Mouse (Mus musculus) CH12.LX (cell line): Measurements from ENCODE around the gene Man2b2. TPM values are rescaled to one million over a fixed set of nuclear protein-coding genes. Genes with fewer than 3 reads are reported as not detected.

Experiments used
- DNase-seq: peaks from one replicate; pipeline ENCODE4 v3.0.0-alpha.2; 2013; ENCODE audit errors: extremely low read depth
- H3K27ac ChIP-seq: 2 replicates; pipeline ENCODE4 v1.5.1; 2012; ENCODE audit warnings: low read depth, mild to moderate bottlenecking, control low read depth, moderate library complexity; ENCODE audit not compliant: insufficient read depth
- H3K27me3 ChIP-seq: replicated peaks from 2 replicates; pipeline ENCODE3; 2012; ENCODE audit warnings: inconsistent platforms
- H3K36me3 ChIP-seq, 2 experiments: replicated peaks in 1 of 2; 2 replicates each; pipeline versions ENCODE3 to v1.6.1; 2012; ENCODE audit warnings: inconsistent platforms in 1 of 2, low read length in 1 of 2, mild to moderate bottlenecking in 1 of 2, mixed read lengths in 1 of 2, moderate library complexity in 1 of 2; ENCODE audit not compliant: control insufficient read depth in 1 of 2, insufficient read depth in 1 of 2
- H3K4me1 ChIP-seq, 2 experiments: 2 replicates each; pipeline ENCODE4 v1.6.1; 2012; ENCODE audit warnings: inconsistent platforms in 1 of 2, moderate library complexity in 1 of 2; ENCODE audit not compliant: insufficient read depth in 2 of 2, control insufficient read depth in 1 of 2
- H3K4me2 ChIP-seq: 2 replicates; pipeline ENCODE4 v1.6.1; 2012; ENCODE audit warnings: low read depth, mild to moderate bottlenecking, control low read depth; ENCODE audit not compliant: poor library complexity, insufficient read depth, severe bottlenecking
- H3K4me3 ChIP-seq, 3 experiments: fragments of 150-350 bp in 1 of 3; sonication (generic) in 1 of 3; replicated peaks in 1 of 3; 2 replicates each; pipeline versions ENCODE3 to v1.5.1; 2011 to 2012; ENCODE audit warnings: low read depth in 2 of 3, low read length in 2 of 3, mild to moderate bottlenecking in 2 of 3, moderate library complexity in 2 of 3, control low read depth in 1 of 3, improper control_type of control experiment in 1 of 3, inconsistent platforms in 1 of 3, mixed read lengths in 1 of 3; ENCODE audit not compliant: poor library complexity in 1 of 3
- H3K79me2 ChIP-seq: replicated peaks from 2 replicates; pipeline ENCODE4 v1.6.1; 2012; ENCODE audit warnings: mild to moderate bottlenecking, moderate library complexity; ENCODE audit not compliant: control insufficient read depth, poor library complexity, insufficient read depth, severe bottlenecking; ENCODE audit errors: extremely low read depth
- H3K9ac ChIP-seq: 2 replicates; pipeline ENCODE4 v1.6.1; 2012; ENCODE audit warnings: low read depth, mild to moderate bottlenecking, control low read depth, moderate library complexity; ENCODE audit not compliant: insufficient read depth
- H3K9me3 ChIP-seq: replicated peaks from 2 replicates; pipeline ENCODE3; 2012; ENCODE audit warnings: low read length, inconsistent platforms, mixed read lengths
- BHLHE40 ChIP-seq: IDR thresholded peaks from 2 replicates; pipeline ENCODE4 v1.6.1; 2011; ENCODE audit warnings: mild to moderate bottlenecking, low read depth, low read length, improper control_type of control experiment
- CHD1 ChIP-seq: IDR thresholded peaks from 2 replicates; pipeline ENCODE4 v1.6.1; 2012; ENCODE audit warnings: low read depth, low read length, improper control_type of control experiment, inconsistent platforms
- E2F4 ChIP-seq: IDR thresholded peaks from 2 replicates; pipeline ENCODE4 v1.6.1; 2011; ENCODE audit warnings: low read depth, low read length, improper control_type of control experiment; ENCODE audit not compliant: insufficient replicate concordance
- ELF1 ChIP-seq: IDR thresholded peaks from 2 replicates; pipeline ENCODE4 v1.6.1; 2014; ENCODE audit warnings: low read depth, mild to moderate bottlenecking, inconsistent platforms, low read length, improper control_type of control experiment
- ETS1 ChIP-seq: conservative IDR thresholded peaks from 2 replicates; pipeline ENCODE4 v1.6.1; 2012; ENCODE audit warnings: low read depth, mild to moderate bottlenecking, inconsistent platforms, low read length, improper control_type of control experiment, moderate library complexity
- GABPA ChIP-seq: IDR thresholded peaks from 2 replicates; pipeline ENCODE4 v1.6.1; 2012; ENCODE audit warnings: low read depth, low read length, improper control_type of control experiment, inconsistent platforms; ENCODE audit not compliant: insufficient replicate concordance
- IRF4 ChIP-seq: IDR thresholded peaks from 2 replicates; pipeline ENCODE4 v1.6.1; 2014; ENCODE audit warnings: low read depth, mild to moderate bottlenecking, inconsistent platforms, low read length, improper control_type of control experiment
- JUN ChIP-seq: IDR thresholded peaks from 2 replicates; pipeline ENCODE4 v1.6.1; 2011; ENCODE audit warnings: low read depth, mild to moderate bottlenecking, low read length, improper control_type of control experiment, moderate library complexity; ENCODE audit not compliant: insufficient read depth
- KAT2A ChIP-seq: IDR thresholded peaks from 2 replicates; pipeline ENCODE4 v1.6.1; 2012; ENCODE audit warnings: low read length, improper control_type of control experiment, inconsistent platforms; ENCODE audit not compliant: insufficient replicate concordance
- MAFK ChIP-seq: IDR thresholded peaks from 2 replicates; pipeline ENCODE4 v1.6.1; 2011; ENCODE audit warnings: low read length, improper control_type of control experiment; ENCODE audit not compliant: insufficient replicate concordance
- MAX ChIP-seq: IDR thresholded peaks from 2 replicates; pipeline ENCODE4 v1.6.1; 2011; ENCODE audit warnings: low read length, improper control_type of control experiment
- MAZ ChIP-seq: IDR thresholded peaks from 2 replicates; pipeline ENCODE4 v1.6.1; 2012; ENCODE audit warnings: low read depth, mild to moderate bottlenecking, inconsistent platforms, low read length, improper control_type of control experiment, moderate library complexity
- MYC ChIP-seq: IDR thresholded peaks from 2 replicates; pipeline ENCODE4 v1.6.1; 2011; ENCODE audit warnings: low read depth, mild to moderate bottlenecking, improper control_type of control experiment, low read length
- NELFE ChIP-seq: IDR thresholded peaks from 2 replicates; pipeline ENCODE4 v1.6.1; 2011; ENCODE audit warnings: low read depth, low read length, improper control_type of control experiment
- NRF1 ChIP-seq: IDR thresholded peaks from 2 replicates; pipeline ENCODE4 v1.6.1; 2014; ENCODE audit warnings: low read depth, mild to moderate bottlenecking, inconsistent platforms, low read length, improper control_type of control experiment, moderate library complexity
- SIN3A ChIP-seq: IDR thresholded peaks from 2 replicates; pipeline ENCODE4 v1.6.1; 2012; ENCODE audit warnings: low read length, improper control_type of control experiment, inconsistent platforms
- TBP ChIP-seq: conservative IDR thresholded peaks from 2 replicates; pipeline ENCODE4 v1.6.1; 2011; ENCODE audit warnings: low read depth, low read length, improper control_type of control experiment
- TCF12 ChIP-seq: IDR thresholded peaks from 2 replicates; pipeline ENCODE4 v1.6.1; 2014; ENCODE audit warnings: low read depth, mild to moderate bottlenecking, inconsistent platforms, low read length, improper control_type of control experiment
- USF1 ChIP-seq: IDR thresholded peaks from 2 replicates; pipeline ENCODE4 v1.6.1; 2014; ENCODE audit warnings: low read depth, mild to moderate bottlenecking, inconsistent platforms, low read length, improper control_type of control experiment
- ZC3H11A ChIP-seq: IDR thresholded peaks from 2 replicates; pipeline ENCODE4 v1.6.1; 2012; ENCODE audit warnings: low read depth, mild to moderate bottlenecking, inconsistent platforms, low read length, improper control_type of control experiment
- ZMIZ1 ChIP-seq: IDR thresholded peaks from 2 replicates; pipeline ENCODE4 v1.6.1; 2012; ENCODE audit warnings: low read depth, mild to moderate bottlenecking, inconsistent platforms, low read length, improper control_type of control experiment
- dilution Hi-C: fragments of 300-500 bp; cut with MboI; formaldehyde crosslinking; loops from 2 replicates; pipeline ENCODE4 v1.14.3; 2020; ENCODE audit warnings: low sequenced_read_pairs; ENCODE audit not compliant: extremely low pct_unique_long_range_greater_than_20kb, extremely low pct_ligation_motif_present
- in situ Hi-C: fragments of 300-500 bp; cut with MboI; formaldehyde crosslinking; loops from 3 replicates; pipeline ENCODE4 v1.14.3; 2019; ENCODE audit warnings: low sequenced_read_pairs, low pct_ligation_motif_present, low pct_unique_long_range_greater_than_20kb, mixed read lengths
- polyA plus RNA-seq: library from polyadenylated mRNA; unstranded; fragments of >175 nt; gene quantifications from 2 replicates; pipeline ENCODE4 v1.2.1, GENCODE M21; 2012; ENCODE audit warnings: low read depth; ENCODE audit not compliant: insufficient read length
- total RNA-seq, 2 experiments: library from RNA; depleted of rRNA; stranded (reverse); fragments of 300-350 nt in 1 of 2; fragments of >200 nt in 1 of 2; gene quantifications; 2 replicates each; pipeline ENCODE4 v1.2.3; 2012 to 2014

Man2b2 gene
- total and polyA plus RNA-seq, 3 experiments = 11.9 to 39.4 (median 29.9) TPM

GRCm38 (mm10) chr5:36868266-36869090 is 38.0 kb upstream of the Man2b2 start, which contains the start of gene Ppp2r2c:
TSS of gene Ppp2r2c (plus strand) at chr5:36868513.
- Histone ChIP-seq H3K9ac (no peak within 1 kb of the TSS), H3K9me3 (peaks cover 29% of the 10 kb centered on the region), H3K4me2 (no peak within 1 kb of the TSS), H3K27me3 (peaks cover 62% of the 10 kb centered on the region), H3K27ac (no peak within 1 kb of the TSS), H3K4me1 (no peaks in the 10 kb centered on the region), H3K36me3 (no peaks in the 10 kb centered on the region), H3K79me2 (no peaks in the 10 kb centered on the region), H3K4me3 (no peak within 1 kb of the TSS)
- no peak for TF ChIP-seq CHD1
- TF ChIP-seq MAZ = no peak
- no peak for TF ChIP-seq TCF12
- TF ChIP-seq ZMIZ1 = no peak
- no peak for TF ChIP-seq NRF1
- no peak for TF ChIP-seq KAT2A
- TF ChIP-seq MAX = no peak
- no peak for TF ChIP-seq ELF1
- no peak for TF ChIP-seq GABPA
- TF ChIP-seq MYC = no peak
- no peak for TF ChIP-seq NELFE
- no peak for TF ChIP-seq MAFK
- no peak for TF ChIP-seq JUN
- no peak for TF ChIP-seq TBP
- TF ChIP-seq ETS1 = no peak
- no peak for TF ChIP-seq E2F4
- TF ChIP-seq SIN3A = no peak
- no peak for TF ChIP-seq ZC3H11A
- dilution Hi-C loops = no loop called here
- no peak for DNase-seq
- in situ Hi-C loops = no loop called here

GRCm38 (mm10) chr5:36867561-36867960 is 37.1 kb upstream of the Man2b2 start:
- in situ Hi-C loops (no loop called here), dilution Hi-C loops (no loop called here)
- Histone ChIP-seq H3K4me1 (no peaks in the 10 kb centered on the region), H3K79me2 (no peaks in the 10 kb centered on the region), H3K36me3 (no peaks in the 10 kb centered on the region), H3K27me3 (peaks cover 64% of the 10 kb centered on the region)
- DNase-seq = no peak
- TF ChIP-seq MAFK = no peak
- TF ChIP-seq ELF1 = no peak
- TF ChIP-seq BHLHE40 = no peak
- no peak for TF ChIP-seq IRF4
- no peak for TF ChIP-seq E2F4
- no peak for TF ChIP-seq USF1
- TF ChIP-seq CHD1 = no peak
- TF ChIP-seq NRF1 = no peak
- no peak for TF ChIP-seq MYC
- TF ChIP-seq, all 38 proteins: peak for 0
- no peak overlapping the region for H3K27ac ChIP-seq
- H3K9me3 ChIP-seq = peaks cover 29% of the 10 kb centered on the region
- no peak overlapping the region for H3K4me3 ChIP-seq
- no peak overlapping the region for H3K4me2 ChIP-seq
- no peak overlapping the region for H3K9ac ChIP-seq
